In the genomic region with DNA sequence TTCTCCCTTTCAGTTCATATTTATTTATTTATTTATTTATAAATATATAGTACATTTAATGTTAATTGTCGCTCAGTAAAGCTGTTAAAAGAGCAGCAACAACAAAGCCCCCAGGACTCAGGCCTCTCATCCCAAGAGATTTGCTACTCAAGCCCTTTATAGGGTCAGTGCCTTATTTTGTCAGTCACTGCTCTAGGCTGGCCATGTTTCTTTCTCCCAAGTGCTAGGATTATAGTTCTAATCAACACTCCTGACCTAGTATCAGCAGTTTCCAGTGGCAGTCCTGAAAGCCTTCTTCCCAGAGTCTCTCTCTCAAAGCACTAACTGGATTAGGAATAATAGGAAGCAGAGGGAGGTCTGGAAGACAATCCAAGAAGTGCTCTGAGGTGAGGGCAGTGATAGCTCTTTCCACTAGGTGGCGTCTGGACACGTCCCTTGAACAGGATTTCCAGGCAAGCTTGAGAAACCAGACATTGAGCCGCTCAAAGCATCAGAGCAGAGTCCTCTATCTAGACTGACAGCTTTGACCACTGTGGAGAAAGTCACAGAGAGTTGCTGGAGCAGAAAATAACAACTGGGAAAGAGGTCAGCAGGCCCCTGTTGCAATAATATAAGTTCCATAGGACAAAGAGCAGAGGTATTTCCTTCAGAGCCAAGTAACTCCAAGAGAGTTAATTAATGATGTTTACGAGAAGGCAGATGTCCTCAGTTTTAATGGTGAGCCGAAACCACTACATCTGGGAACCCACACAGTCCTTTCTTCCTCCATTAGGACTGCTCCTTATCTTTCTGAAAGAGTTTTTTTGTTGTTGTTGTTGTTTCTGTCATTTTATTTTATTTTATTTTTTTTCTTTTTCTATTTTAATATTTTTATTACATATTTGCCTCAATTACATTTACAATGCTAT, we compare ENCODE assay signal across 8 mouse cellular contexts. TPM values are rescaled to one million over a fixed set of nuclear protein-coding genes. Genes with fewer than 3 reads are reported as not detected.
DNase-seq lines count a peak whose midpoint lies in the region; ATAC-seq lines count a peak whose summit lies in the region.

No protein-coding gene starts in this region.

- DNase-seq in 3T3-L1 (ENCODE audit: low read depth, low spot score), result peak; percentile 83
- DNase-seq in adipocyte (ENCODE audit: low spot score), result peak; percentile 85
- DNase-seq in embryo, embryonic 10 days (ENCODE audit: low spot score), result peak; percentile 92
- peak; percentile 39 for DNase-seq in gastrocnemius, postnatal 14 days
- DNase-seq in kidney, adult 11 months, result peak; percentile 64
- DNase-seq in left cerebral cortex, postnatal 36 days (ENCODE audit: low spot score in 2 of 2), result peak; percentile 29 to 46
- DNase-seq in splenic B cell, adult 2 months (ENCODE audit: low read depth, low spot score), result peak; percentile 29

- no peaks in the 10 kb centered on the region for H3K9me3 ChIP-seq in midbrain, embryonic 13.5 days

- H3K27ac ChIP-seq in midbrain, embryonic 13.5 days, result no peak overlapping the region

- ATAC-seq in midbrain, embryonic 13.5 days, result peak; percentile 94

- H3K4me3 ChIP-seq in midbrain, embryonic 13.5 days (replicated peaks), result no peak overlapping the region

- H3K9ac ChIP-seq in midbrain, embryonic 13.5 days (replicated peaks), result no peak overlapping the region

- H3K4me2 ChIP-seq in midbrain, embryonic 13.5 days (replicated peaks), result no peak overlapping the region

- no peaks in the 10 kb centered on the region for H3K27me3 ChIP-seq in midbrain, embryonic 13.5 days
- no peaks in the 10 kb centered on the region for H3K27me3 ChIP-seq in splenic B cell, adult 2 months (ENCODE audit: control insufficient read depth, insufficient read depth, low read length, poor library complexity, severe bottlenecking)

- intact Hi-C loops in gastrocnemius, postnatal 14 days (cut with DNase I; ENCODE audit: low total_unique reads), result loop anchor here (5.0 kb wide), 1 partner anchor 172 kb away; no protein-coding TSS in a partner anchor
- intact Hi-C loops in left cerebral cortex, postnatal 36 days (cut with DNase I), result loop anchor here (5.0 kb wide), 1 partner anchor 172 kb away; no protein-coding TSS in a partner anchor

- no peaks in the 10 kb centered on the region for H3K36me3 ChIP-seq in midbrain, embryonic 13.5 days
- H3K36me3 ChIP-seq in splenic B cell, adult 2 months (ENCODE audit: control insufficient read depth, insufficient read depth, low read length, poor library complexity, severe bottlenecking), result no peaks in the 10 kb centered on the region

- WGBS in midbrain, embryonic 13.5 days, result 27% methylated on average over 6 of the region's 6 CpGs

- H3K4me1 ChIP-seq in midbrain, embryonic 13.5 days (replicated peaks), result no peaks in the 10 kb centered on the region

RNA-seq across cellular contexts. Expression of gene Akr1c18, which starts 39.9 kb away (rescaled TPM):
- under 1 TPM; 0.25 to 0.38 TPM for total RNA-seq in gastrocnemius, postnatal 14 days (2021)
- total RNA-seq in left cerebral cortex, postnatal 36 days (2021), result 1 to 10 TPM; 1.1 to 1.4 TPM
- polyA plus RNA-seq in midbrain, embryonic 13.5 days (2015; fragmentation: Nextera tagmentation; extraction: Ambion mirVana), result not detected in 2 replicates

Comparison
In these comparisons a context has a peak if more than half of its experiments do, and no peak if none do; other contexts are left out.
1. DNase-seq: peak in every context shown above with its lines; median percentile 92 in embryo, embryonic 10 days; 85 in adipocyte; 83 in 3T3-L1; 64 in kidney, adult 11 months; 39 in gastrocnemius, postnatal 14 days; 38 in left cerebral cortex, postnatal 36 days; 29 in splenic B cell, adult 2 months.